Mouse (Mus musculus) embryonic facial prominence, embryonic 10.5 days (tissue): ENCODE data around the gene Cyth3. TPM values are rescaled to one million over a fixed set of nuclear protein-coding genes. Genes with fewer than 3 reads are reported as not detected.

ENCODE experiments used
- DNase-seq: peaks from one replicate; pipeline ENCODE4 v3.0.0-alpha.2; 2017; ENCODE audit warnings: low spot score
- H3K27ac ChIP-seq: fragments of 300-500 bp; sonication (generic); replicated peaks from 2 replicates; pipeline ENCODE4 v1.5.1; 2016; ENCODE audit warnings: mild to moderate bottlenecking
- H3K27me3 ChIP-seq: fragments of 300-500 bp; sonication (generic); replicated peaks from 2 replicates; pipeline ENCODE4 v1.6.1; 2016; ENCODE audit warnings: low read depth, mild to moderate bottlenecking; ENCODE audit not compliant: poor library complexity, severe bottlenecking
- H3K36me3 ChIP-seq: fragments of 300-500 bp; sonication (generic); replicated peaks from 2 replicates; pipeline ENCODE4 v1.6.1; 2016; ENCODE audit warnings: mild to moderate bottlenecking, moderate library complexity
- H3K4me1 ChIP-seq: fragments of 300-500 bp; sonication (generic); 2 replicates; pipeline ENCODE4 v1.6.1; 2016
- H3K4me3 ChIP-seq: fragments of 300-500 bp; sonication (generic); 2 replicates; pipeline ENCODE4 v1.5.1; 2016; ENCODE audit warnings: mild to moderate bottlenecking, moderate library complexity
- H3K9me3 ChIP-seq: fragments of 300-500 bp; sonication (generic); 2 replicates; pipeline ENCODE4 v1.6.1; 2016; ENCODE audit warnings: mild to moderate bottlenecking
- WGBS: fragments of 180-500 bp; shearing (Covaris S2); methylation state at CpG from one replicate; pipeline ENCODE4 v1.1.7; 2016; 5-methylcytosine and 5-hydroxymethylcytosine counted together
- polyA plus RNA-seq: library from polyadenylated mRNA; unstranded; fragments of >200 nt; fragmentation: Nextera tagmentation; extraction: Ambion mirVana; gene quantifications from 2 replicates; pipeline ENCODE4 v1.2.1, GENCODE M21; 2016

Gene Cyth3
- polyA plus RNA-seq, 1 experiment from 2014 or later = 48.1 TPM

- Histone ChIP-seq H3K27me3 (no peaks in the 10 kb centered on the region; the same call in 1 of the 2 replicates), H3K4me1 (peaks cover 46% of the 10 kb centered on the region), H3K27ac (peak overlapping the region; percentile 52; the same call in 1 of the 2 replicates), H3K9me3 (no peaks in the 10 kb centered on the region), H3K4me3 (no peak overlapping the region), H3K36me3 (no peaks in the 10 kb centered on the region)
- DNase-seq = no peak
- 71% methylated on average over 7 of the region's 7 CpGs for whole genome bisulfite sequencing
These were observed 3.7 kb upstream of the Cyth3 start for GRCm38 (mm10) chr5:143618585-143618984.

GRCm38 (mm10) chr5:143620196-143620595 is 2.1 kb upstream of the Cyth3 start:
- Histone ChIP-seq H3K27me3 (no peaks in the 10 kb centered on the region; the same call in 1 of the 2 replicates), H3K4me3 (no peak overlapping the region), H3K27ac (no peak overlapping the region), H3K4me1 (peaks cover 61% of the 10 kb centered on the region), H3K36me3 (no peaks in the 10 kb centered on the region), H3K9me3 (no peaks in the 10 kb centered on the region)
- 69% methylated on average over 1 of the region's 1 CpGs for WGBS
- no peak for DNase-seq

GRCm38 (mm10) chr5:143620941-143621340 is 1.3 kb upstream of the Cyth3 start:
- Histone ChIP-seq H3K4me3 (no peak overlapping the region), H3K4me1 (peaks cover 68% of the 10 kb centered on the region), H3K27ac (no peak overlapping the region), H3K9me3 (no peaks in the 10 kb centered on the region), H3K27me3 (no peaks in the 10 kb centered on the region; the same call in 1 of the 2 replicates), H3K36me3 (no peaks in the 10 kb centered on the region)
- 69% methylated on average over 13 of the region's 13 CpGs for WGBS
- no peak for DNase-seq

GRCm38 (mm10) chr5:143622623-143623150 is 440 bp downstream of the Cyth3 start:
- Histone ChIP-seq H3K27me3 (no peaks in the 10 kb centered on the region; the same call in 1 of the 2 replicates), H3K9me3 (no peaks in the 10 kb centered on the region), H3K27ac (peak overlapping the region; percentile 95), H3K36me3 (no peaks in the 10 kb centered on the region), H3K4me3 (peak overlapping the region; percentile 92), H3K4me1 (peaks cover 72% of the 10 kb centered on the region)
- DNase-seq = no peak
- WGBS = under 1% methylated on average over 48 of the region's 48 CpGs

GRCm38 (mm10) chr5:143623356-143624295 is 1.4 kb downstream of the Cyth3 start:
- no peak overlapping the region for H3K27ac ChIP-seq
- H3K4me1 ChIP-seq = peaks cover 62% of the 10 kb centered on the region
- no peaks in the 10 kb centered on the region for H3K9me3 ChIP-seq
- H3K27me3 ChIP-seq = no peaks in the 10 kb centered on the region; the same call in 1 of the 2 replicates
- H3K36me3 ChIP-seq = 0 out of 2 replicates have a peak, but pooled peaks cover 2% of the 10 kb centered on the region
- 55% methylated on average over 19 of the region's 19 CpGs for WGBS
- DNase-seq = no peak
- peak overlapping the region; percentile 92 for H3K4me3 ChIP-seq

- no peaks in the 10 kb centered on the region; the same call in 1 of the 2 replicates for H3K27me3 ChIP-seq
- H3K4me3 ChIP-seq = no peak overlapping the region
- no peak overlapping the region for H3K27ac ChIP-seq
- H3K9me3 ChIP-seq = no peaks in the 10 kb centered on the region
- H3K36me3 ChIP-seq = 0 out of 2 replicates have a peak, but pooled peaks cover 4% of the 10 kb centered on the region
- no peak for DNase-seq
- H3K4me1 ChIP-seq = peaks cover 55% of the 10 kb centered on the region
- WGBS = 75% methylated on average over 3 of the region's 3 CpGs
These were observed 2.2 kb downstream of the Cyth3 start for GRCm38 (mm10) chr5:143624449-143624848.

GRCm38 (mm10) chr5:143625497-143625896 is 3.2 kb downstream of the Cyth3 start:
- peak overlapping the region; percentile 29; the same call in 1 of the 2 replicates for H3K4me3 ChIP-seq
- DNase-seq = no peak
- H3K9me3 ChIP-seq = peaks cover 3% of the 10 kb centered on the region; the same call in 1 of the 2 replicates
- peaks cover 55% of the 10 kb centered on the region for H3K4me1 ChIP-seq
- 69% methylated on average over 12 of the region's 12 CpGs for WGBS
- H3K27ac ChIP-seq = peak overlapping the region; percentile 42
- no peaks in the 10 kb centered on the region; the same call in 1 of the 2 replicates for H3K27me3 ChIP-seq
- H3K36me3 ChIP-seq = 0 out of 2 replicates have a peak, but pooled peaks cover 9% of the 10 kb centered on the region

GRCm38 (mm10) chr5:143625940-143626588 is 3.8 kb downstream of the Cyth3 start:
- DNase-seq = peak; percentile 41
- Histone ChIP-seq H3K27ac (peak overlapping the region; percentile 42), H3K4me1 (peaks cover 50% of the 10 kb centered on the region), H3K9me3 (peaks cover 3% of the 10 kb centered on the region; the same call in 1 of the 2 replicates), H3K27me3 (no peaks in the 10 kb centered on the region; the same call in 1 of the 2 replicates), H3K36me3 (0 out of 2 replicates have a peak, but pooled peaks cover 10% of the 10 kb centered on the region), H3K4me3 (peak overlapping the region; percentile 29; the same call in 1 of the 2 replicates)
- 33% methylated on average over 11 of the region's 11 CpGs for WGBS

GRCm38 (mm10) chr5:143627507-143627906 is 5.3 kb downstream of the Cyth3 start:
- H3K4me1 ChIP-seq = peaks cover 54% of the 10 kb centered on the region
- 94% methylated on average over 6 of the region's 6 CpGs for WGBS
- H3K4me3 ChIP-seq = no peak overlapping the region
- H3K27ac ChIP-seq = no peak overlapping the region
- 0 out of 2 replicates have a peak, but pooled peaks cover 10% of the 10 kb centered on the region for H3K36me3 ChIP-seq
- DNase-seq = no peak
- peaks cover 3% of the 10 kb centered on the region; the same call in 1 of the 2 replicates for H3K9me3 ChIP-seq
- no peaks in the 10 kb centered on the region for H3K27me3 ChIP-seq

- no peak for DNase-seq
- no peak overlapping the region for H3K27ac ChIP-seq
- WGBS = 89% methylated on average over 1 of the region's 1 CpGs
- H3K27me3 ChIP-seq = no peaks in the 10 kb centered on the region
- peaks cover 3% of the 10 kb centered on the region; the same call in 1 of the 2 replicates for H3K9me3 ChIP-seq
- 0 out of 2 replicates have a peak, but pooled peaks cover 10% of the 10 kb centered on the region for H3K36me3 ChIP-seq
- peaks cover 54% of the 10 kb centered on the region for H3K4me1 ChIP-seq
- H3K4me3 ChIP-seq = no peak overlapping the region
These were observed 5.7 kb downstream of the Cyth3 start for GRCm38 (mm10) chr5:143627926-143628325.

- no peak for DNase-seq
- WGBS = 92% methylated on average over 8 of the region's 8 CpGs
- peaks cover 3% of the 10 kb centered on the region; the same call in 1 of the 2 replicates for H3K9me3 ChIP-seq
- no peak overlapping the region for H3K27ac ChIP-seq
- 0 out of 2 replicates have a peak, but pooled peaks cover 10% of the 10 kb centered on the region for H3K36me3 ChIP-seq
- H3K4me1 ChIP-seq = peaks cover 54% of the 10 kb centered on the region
- no peaks in the 10 kb centered on the region for H3K27me3 ChIP-seq
- no peak overlapping the region for H3K4me3 ChIP-seq
These were observed 7.4 kb downstream of the Cyth3 start for GRCm38 (mm10) chr5:143629686-143630085.

GRCm38 (mm10) chr5:143630214-143630613 is 8.0 kb downstream of the Cyth3 start:
- no peak for DNase-seq
- no peak overlapping the region for H3K27ac ChIP-seq
- no peaks in the 10 kb centered on the region for H3K27me3 ChIP-seq
- H3K9me3 ChIP-seq = peaks cover 3% of the 10 kb centered on the region; the same call in 1 of the 2 replicates
- H3K36me3 ChIP-seq = 0 out of 2 replicates have a peak, but pooled peaks cover 10% of the 10 kb centered on the region
- peaks cover 55% of the 10 kb centered on the region for H3K4me1 ChIP-seq
- 92% methylated on average over 3 of the region's 3 CpGs for WGBS
- H3K4me3 ChIP-seq = no peak overlapping the region
